Mouse (Mus musculus) embryonic fibroblast, embryonic 13.5 days (primary cell): ENCODE measurements at regions not wholly inside any gene's neighbourhood (a gene's known extent, or its start where the extent isn't known, plus 50 kb on each side); places are given as distances from the start of the nearest gene placed in this dataset.

Source experiments
- CTCF ChIP-seq: IDR thresholded peaks from 2 replicates; pipeline ENCODE4 v1.5.1; 2011; ENCODE audit warnings: mild to moderate bottlenecking, control low read depth, low read length, moderate library complexity, borderline replicate concordance; ENCODE audit not compliant: insufficient read depth
- POLR2A ChIP-seq: IDR thresholded peaks from 2 replicates; pipeline ENCODE4 v1.6.1; 2011; ENCODE audit warnings: low read depth, mild to moderate bottlenecking, control low read depth, low read length, moderate library complexity

DNA sequence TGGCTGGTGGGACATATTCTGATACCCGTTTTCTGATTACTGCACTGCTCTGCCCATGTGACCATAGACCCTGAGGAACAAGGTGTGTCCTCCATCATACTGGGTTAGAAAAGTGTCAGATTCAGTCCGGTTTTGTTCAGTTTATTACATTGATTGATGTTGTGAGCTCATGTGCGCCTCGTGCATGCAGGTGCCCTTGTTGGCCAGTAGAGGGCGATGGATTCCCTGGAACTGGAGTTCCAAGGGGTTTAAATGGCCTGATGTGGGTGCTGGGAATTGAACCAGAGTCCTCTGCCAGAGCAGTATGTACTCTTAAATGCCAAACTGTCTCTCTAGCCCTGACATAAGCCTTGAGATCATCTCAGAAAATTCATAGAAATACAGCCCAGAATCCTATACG is 144.8 kb upstream of the 1600014C23Rik start:
- TF ChIP-seq POLR2A: no peak
- no peak for TF ChIP-seq CTCF
